Mouse (Mus musculus) limb, embryonic 14.5 days (tissue): ENCODE measurements around the gene Csf3r. TPM values are rescaled to one million over a fixed set of nuclear protein-coding genes. Genes with fewer than 3 reads are reported as not detected.

Source experiments
- ATAC-seq: fragments of 200-750 bp; cut with Nextera tagmentation; 2 replicates; pipeline ENCODE4 v1.8.0; 2017; ENCODE audit warnings: low read depth, moderate number of reproducible peaks, moderate TSS enrichment; ENCODE audit not compliant: low FRiP score
- DNase-seq: peaks from one replicate; pipeline ENCODE4 v3.0.0-alpha.2; 2015; ENCODE audit warnings: low spot score
- H3K27ac ChIP-seq: fragments of 300-500 bp; sonication (generic); replicated peaks from 2 replicates; pipeline ENCODE4 v1.5.1; 2014; ENCODE audit warnings: low read depth, mild to moderate bottlenecking, low read length, moderate library complexity, mixed read lengths
- H3K27me3 ChIP-seq: fragments of 300-500 bp; sonication (generic); 2 replicates; pipeline ENCODE4 v1.6.1; 2014; ENCODE audit warnings: low read length, mixed read lengths; ENCODE audit not compliant: control insufficient read depth, insufficient read depth
- H3K36me3 ChIP-seq: fragments of 300-500 bp; sonication (generic); 2 replicates; pipeline ENCODE4 v1.6.1; 2014; ENCODE audit warnings: mild to moderate bottlenecking, low read length, moderate library complexity, mixed read lengths; ENCODE audit not compliant: control insufficient read depth, insufficient read depth
- H3K4me1 ChIP-seq: fragments of 300-500 bp; sonication (generic); 2 replicates; pipeline ENCODE4 v1.6.1; 2014; ENCODE audit warnings: antibody characterized with exemption, low read length, mixed read lengths; ENCODE audit not compliant: control insufficient read depth, insufficient read depth
- H3K4me2 ChIP-seq: fragments of 300-500 bp; sonication (generic); replicated peaks from 2 replicates; pipeline ENCODE4 v1.6.1; 2014; ENCODE audit warnings: low read depth, mild to moderate bottlenecking, low read length, moderate library complexity; ENCODE audit not compliant: severe bottlenecking
- H3K4me3 ChIP-seq: fragments of 300-500 bp; sonication (generic); replicated peaks from 2 replicates; pipeline ENCODE4 v1.5.1; 2014; ENCODE audit warnings: low read length
- H3K9ac ChIP-seq: fragments of 300-500 bp; sonication (generic); 2 replicates; pipeline ENCODE4 v1.6.1; 2014; ENCODE audit warnings: mild to moderate bottlenecking, low read depth, low read length, moderate library complexity; ENCODE audit not compliant: severe bottlenecking
- H3K9me3 ChIP-seq: fragments of 300-500 bp; sonication (generic); 2 replicates; pipeline ENCODE4 v1.6.1; 2016; ENCODE audit warnings: low read length; ENCODE audit not compliant: control insufficient read depth
- POLR2A ChIP-seq: fragments of 200-500 bp; IDR thresholded peaks from 2 replicates; pipeline ENCODE4 v1.8.0; 2012; ENCODE audit warnings: inconsistent platforms, mild to moderate bottlenecking, moderate library complexity, borderline replicate concordance; ENCODE audit not compliant: insufficient read depth, insufficient read length; ENCODE audit errors: extremely low read depth
- WGBS: fragments of 180-500 bp; shearing (Covaris S2); extraction: QIAGEN DNeasy Blood & Tissue Kit; methylation state at CpG from one replicate; pipeline ENCODE4 v1.1.7; 2014; 5-methylcytosine and 5-hydroxymethylcytosine counted together
- polyA plus RNA-seq, 2 experiments: library from polyadenylated mRNA; depleted of rRNA in 1 of 2; stranded (reverse) in 1 of 2; unstranded in 1 of 2; fragments of >200 nt; fragmentation: Nextera tagmentation in 1 of 2; extraction: Ambion mirVana in 1 of 2; gene quantifications; 2 replicates each; pipeline versions ENCODE4 v1.2.1 to v1.2.3; 2012 to 2014

The Csf3r gene
- polyA plus RNA-seq, 2 experiments = 0.32 to 1.6 TPM

DNA sequence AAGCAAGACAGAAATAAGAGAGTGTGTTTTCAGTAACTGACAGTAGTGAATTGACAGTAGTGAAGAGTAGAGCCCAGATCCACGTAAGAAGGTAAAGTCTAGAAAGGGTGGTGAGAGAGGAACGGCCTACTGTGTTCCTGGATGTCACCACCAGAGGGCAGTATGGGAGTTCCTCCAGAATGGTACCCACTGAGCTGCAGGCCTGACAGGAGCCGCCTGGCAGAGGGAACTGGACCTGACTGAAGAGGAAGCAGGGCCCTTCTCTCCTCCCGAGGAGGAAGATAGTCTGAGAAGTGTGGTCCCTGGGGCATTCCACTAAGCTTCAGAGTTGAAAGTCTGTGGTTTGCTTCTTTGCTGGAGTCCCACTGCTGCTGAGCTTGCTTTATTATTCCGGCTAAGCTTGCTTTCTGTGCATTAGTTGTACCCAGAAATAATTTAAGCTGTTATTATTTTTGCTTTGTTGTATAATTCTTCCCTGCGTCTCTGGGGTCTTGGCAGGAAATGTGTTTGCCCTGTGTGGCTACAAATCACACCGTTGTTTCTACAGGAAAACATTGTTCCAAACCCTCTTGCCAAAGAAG lies 61.7 kb downstream of the Csf3r start:
- no peak overlapping the region for H3K9ac ChIP-seq
- H3K36me3 ChIP-seq = peaks cover 3% of the 10 kb centered on the region; the same call in 1 of the 2 replicates
- H3K9me3 ChIP-seq = no peaks in the 10 kb centered on the region
- H3K4me2 ChIP-seq = no peak overlapping the region
- 28% methylated on average over 7 of the region's 7 CpGs for WGBS
- DNase-seq (peak; percentile 89), ATAC-seq (peak; percentile 85)
- H3K27me3 ChIP-seq = no peaks in the 10 kb centered on the region
- H3K4me3 ChIP-seq = no peak overlapping the region
- no peaks in the 10 kb centered on the region for H3K4me1 ChIP-seq
- H3K27ac ChIP-seq = no peak overlapping the region
- TF ChIP-seq POLR2A = no peak

- Histone ChIP-seq H3K27me3 (no peaks in the 10 kb centered on the region), H3K36me3 (no peaks in the 10 kb centered on the region), H3K4me2 (no peak overlapping the region), H3K27ac (no peak overlapping the region), H3K9me3 (no peaks in the 10 kb centered on the region), H3K9ac (no peak overlapping the region), H3K4me3 (no peak overlapping the region), H3K4me1 (no peaks in the 10 kb centered on the region)
- WGBS = 66% methylated on average over 7 of the region's 7 CpGs
- ATAC-seq (no peak), DNase-seq (no peak)
- no peak for TF ChIP-seq POLR2A
Measured at GRCm38 (mm10) chr4:126090101-126090847, 65.9 kb downstream of the Csf3r start.

GRCm38 (mm10) chr4:126090848-126091124 lies 66.4 kb downstream of the Csf3r start:
- no peaks in the 10 kb centered on the region for H3K27me3 ChIP-seq
- H3K4me1 ChIP-seq = no peaks in the 10 kb centered on the region
- DNase-seq = no peak
- no peaks in the 10 kb centered on the region for H3K9me3 ChIP-seq
- H3K36me3 ChIP-seq = no peaks in the 10 kb centered on the region
- 76% methylated on average over 4 of the region's 4 CpGs for WGBS
- no peak for ATAC-seq
- no peak overlapping the region for H3K4me2 ChIP-seq
- H3K27ac ChIP-seq = no peak overlapping the region
- TF ChIP-seq POLR2A = no peak
- no peak overlapping the region for H3K9ac ChIP-seq
- H3K4me3 ChIP-seq = no peak overlapping the region

GRCm38 (mm10) chr4:126091873-126092272 lies 67.5 kb downstream of the Csf3r start:
- Histone ChIP-seq H3K9ac (no peak overlapping the region), H3K4me3 (no peak overlapping the region), H3K27ac (no peak overlapping the region), H3K4me2 (no peak overlapping the region), H3K27me3 (no peaks in the 10 kb centered on the region), H3K36me3 (no peaks in the 10 kb centered on the region), H3K9me3 (no peaks in the 10 kb centered on the region), H3K4me1 (no peaks in the 10 kb centered on the region)
- ATAC-seq (no peak), DNase-seq (no peak)
- no peak for TF ChIP-seq POLR2A
- 81% methylated on average over 8 of the region's 8 CpGs for WGBS

Other genes starting within 250 kb of the Csf3r start
- gene Mrps15, start 22.4 kb downstream of the Csf3r start, polyA plus RNA-seq (2012; rRNA removed) = 78.0 and 83.5 TPM in 2 replicates
- gene Mrps15, start 22.4 kb downstream of the Csf3r start, polyA plus RNA-seq (2014; fragmentation: Nextera tagmentation; extraction: Ambion mirVana) = 139 and 140 TPM in 2 replicates
- gene Oscp1, start 34.0 kb downstream of the Csf3r start, polyA plus RNA-seq (2012; rRNA removed) = 5.3 and 5.8 TPM in 2 replicates
- 13.2 and 13.8 TPM in 2 replicates for gene Oscp1, start 34.0 kb downstream of the Csf3r start, polyA plus RNA-seq (2014; fragmentation: Nextera tagmentation; extraction: Ambion mirVana)
- 44.0 and 50.4 TPM in 2 replicates for gene Lsm10, start 72.1 kb downstream of the Csf3r start, polyA plus RNA-seq (2012; rRNA removed)
- 53.7 and 54.3 TPM in 2 replicates for gene Lsm10, start 72.1 kb downstream of the Csf3r start, polyA plus RNA-seq (2014; fragmentation: Nextera tagmentation; extraction: Ambion mirVana)
- gene Stk40, start 79.4 kb downstream of the Csf3r start, polyA plus RNA-seq (2012; rRNA removed) = 21.3 and 25.5 TPM in 2 replicates
- 27.9 and 29.1 TPM in 2 replicates for gene Stk40, start 79.4 kb downstream of the Csf3r start, polyA plus RNA-seq (2014; fragmentation: Nextera tagmentation; extraction: Ambion mirVana)
- gene Eva1b, start 123.2 kb downstream of the Csf3r start, polyA plus RNA-seq (2012; rRNA removed) = 120 and 155 TPM in 2 replicates
- gene Eva1b, start 123.2 kb downstream of the Csf3r start, polyA plus RNA-seq (2014; fragmentation: Nextera tagmentation; extraction: Ambion mirVana) = 101 and 106 TPM in 2 replicates
- gene Sh3d21, start 138.9 kb downstream of the Csf3r start, polyA plus RNA-seq (2012; rRNA removed) = 7.1 and 8.5 TPM in 2 replicates
- 8.9 and 10.9 TPM in 2 replicates for gene Sh3d21, start 138.9 kb downstream of the Csf3r start, polyA plus RNA-seq (2014; fragmentation: Nextera tagmentation; extraction: Ambion mirVana)
- gene Thrap3, start 178.2 kb downstream of the Csf3r start, polyA plus RNA-seq (2012; rRNA removed) = 168 and 191 TPM in 2 replicates
- gene Thrap3, start 178.2 kb downstream of the Csf3r start, polyA plus RNA-seq (2014; fragmentation: Nextera tagmentation; extraction: Ambion mirVana) = 204 and 229 TPM in 2 replicates
- gene Map7d1, start 231.8 kb downstream of the Csf3r start, polyA plus RNA-seq (2012; rRNA removed) = 113 and 119 TPM in 2 replicates
- gene Map7d1, start 231.8 kb downstream of the Csf3r start, polyA plus RNA-seq (2014; fragmentation: Nextera tagmentation; extraction: Ambion mirVana) = 58.3 and 68.4 TPM in 2 replicates
- 93.6 and 113 TPM in 2 replicates for gene Trappc3, start 237.8 kb downstream of the Csf3r start, polyA plus RNA-seq (2012; rRNA removed)
- gene Trappc3, start 237.8 kb downstream of the Csf3r start, polyA plus RNA-seq (2014; fragmentation: Nextera tagmentation; extraction: Ambion mirVana) = 34.5 and 38.3 TPM in 2 replicates